Mouse (Mus musculus) spleen, adult 2 months (tissue): Measurements from ENCODE around the gene Gpam.

Experiments
- CTCF ChIP-seq: fragments of 200-500 bp; IDR thresholded peaks from 2 replicates; pipeline ENCODE4 v1.5.1; 2011; ENCODE audit warnings: mild to moderate bottlenecking, inconsistent platforms; ENCODE audit not compliant: insufficient read depth, insufficient read length, insufficient replicate concordance; ENCODE audit errors: extremely low read depth
- POLR2A ChIP-seq: fragments of 200-500 bp; IDR thresholded peaks from 2 replicates; pipeline ENCODE4 v1.6.1; 2011; ENCODE audit warnings: low read depth, low read length, inconsistent platforms

- no peak for TF ChIP-seq CTCF
- no peak for TF ChIP-seq POLR2A
These were observed 22.6 kb upstream of the Gpam start for GRCm38 (mm10) chr19:55149646-55150045.
